Mouse (Mus musculus) lung, postnatal 0 days (tissue): ENCODE measurements around the gene Slc2a3. TPM values are rescaled to one million over a fixed set of nuclear protein-coding genes. Genes with fewer than 3 reads are reported as not detected.
"Not testable (repeated sequence)": the region's sequence is repeated elsewhere in the genome, so short reads cannot be mapped to it uniquely, and the experiment has no call there.

Experiments used
- ATAC-seq: fragments of 200-750 bp; cut with Nextera tagmentation; 2 replicates; pipeline ENCODE4 v1.8.0; 2017; ENCODE audit warnings: moderate library complexity
- DNase-seq: peaks from one replicate; pipeline ENCODE4 v3.0.0-alpha.2; 2016; ENCODE audit warnings: low spot score
- H3K27ac ChIP-seq: fragments of 300-500 bp; sonication (generic); 2 replicates; pipeline ENCODE4 v1.5.1; 2014; ENCODE audit warnings: antibody characterized with exemption, mild to moderate bottlenecking, low read length, mixed read lengths
- H3K27me3 ChIP-seq: fragments of 300-500 bp; sonication (generic); replicated peaks from 2 replicates; pipeline ENCODE4 v1.6.1; 2014; ENCODE audit warnings: low read length, mixed read lengths; ENCODE audit not compliant: insufficient read depth
- H3K36me3 ChIP-seq: fragments of 300-500 bp; sonication (generic); 2 replicates; pipeline ENCODE4 v1.6.1; 2014; ENCODE audit warnings: low read length, mixed read lengths; ENCODE audit not compliant: insufficient read depth
- H3K4me1 ChIP-seq: fragments of 300-500 bp; sonication (generic); 2 replicates; pipeline ENCODE4 v1.6.1; 2014; ENCODE audit warnings: antibody characterized with exemption, low read depth, low read length, mixed read lengths; ENCODE audit not compliant: insufficient read depth
- H3K4me2 ChIP-seq: fragments of 300-500 bp; sonication (generic); replicated peaks from 2 replicates; pipeline ENCODE4 v1.6.1; 2014; ENCODE audit warnings: low read depth, mild to moderate bottlenecking, low read length, moderate library complexity, mixed read lengths
- H3K4me3 ChIP-seq: fragments of 300-500 bp; sonication (generic); 2 replicates; pipeline ENCODE4 v1.5.1; 2014; ENCODE audit warnings: low read depth, low read length
- H3K9ac ChIP-seq: fragments of 300-500 bp; sonication (generic); replicated peaks from 2 replicates; pipeline ENCODE4 v1.6.1; 2014; ENCODE audit warnings: low read depth, mild to moderate bottlenecking
- H3K9me3 ChIP-seq: fragments of 300-500 bp; sonication (generic); 2 replicates; pipeline ENCODE4 v1.6.1; 2016; ENCODE audit warnings: low read length, mixed read lengths
- CTCF ChIP-seq: IDR thresholded peaks from 2 replicates; pipeline ENCODE4 v1.5.1; 2016; ENCODE audit warnings: antibody characterized with exemption, mild to moderate bottlenecking
- EP300 ChIP-seq: IDR thresholded peaks from 2 replicates; pipeline ENCODE4 v1.6.1; 2016; ENCODE audit warnings: antibody characterized with exemption, mild to moderate bottlenecking, control low read depth
- WGBS: fragments of 180-500 bp; shearing (Covaris S2); extraction: QIAGEN DNeasy Blood & Tissue Kit; methylation state at CpG from one replicate; pipeline ENCODE4 v1.1.7; 2014; 5-methylcytosine and 5-hydroxymethylcytosine counted together
- polyA plus RNA-seq: library from polyadenylated mRNA; unstranded; fragments of >200 nt; fragmentation: Nextera tagmentation; extraction: Ambion mirVana; gene quantifications from 2 replicates; pipeline ENCODE4 v1.2.1, GENCODE M21; 2015

Slc2a3 gene
- polyA plus RNA-seq, 1 experiment from 2014 or later, result 3.8 TPM

- WGBS, result 68% methylated on average over 5 of the region's 5 CpGs
- Histone ChIP-seq H3K9ac (no peak overlapping the region), H3K4me2 (peak overlapping the region; percentile 43; the same call in 1 of the 2 replicates), H3K4me1 (no peaks in the 10 kb centered on the region), H3K9me3 (no peaks in the 10 kb centered on the region), H3K27me3 (no peaks in the 10 kb centered on the region), H3K4me3 (no peak overlapping the region), H3K36me3 (no peaks in the 10 kb centered on the region), H3K27ac (peak overlapping the region; percentile 74)
- TF ChIP-seq CTCF, result no peak
- TF ChIP-seq EP300, result no peak
- ATAC-seq, result no peak
- DNase-seq, result no peak
Measured at GRCm38 (mm10) chr6:122701816-122702215, 99.6 kb downstream of the Slc2a3 start.

- 80% methylated on average over 2 of the region's 2 CpGs for WGBS
- not testable (repeated sequence) for H3K4me3 ChIP-seq, DNase-seq, H3K27ac ChIP-seq, H3K9ac ChIP-seq, H3K36me3 ChIP-seq, H3K9me3 ChIP-seq, ATAC-seq, H3K4me2 ChIP-seq, H3K27me3 ChIP-seq, H3K4me1 ChIP-seq
- TF ChIP-seq CTCF, result peak; percentile 21; the same call in 1 of the 2 replicates
Measured at GRCm38 (mm10) chr6:122699628-122700027, 101.8 kb downstream of the Slc2a3 start.

- Histone ChIP-seq H3K4me1 (no peaks in the 10 kb centered on the region), H3K27ac (no peak overlapping the region), H3K4me3 (no peak overlapping the region), H3K27me3 (no peaks in the 10 kb centered on the region), H3K4me2 (no peak overlapping the region), H3K36me3 (no peaks in the 10 kb centered on the region), H3K9ac (no peak overlapping the region), H3K9me3 (no peaks in the 10 kb centered on the region)
- 68% methylated on average over 3 of the region's 3 CpGs for WGBS
- ATAC-seq, result no peak
- TF ChIP-seq EP300, result no peak
- no peak for TF ChIP-seq CTCF
- no peak for DNase-seq
Measured at GRCm38 (mm10) chr6:122695398-122695797, 106.0 kb downstream of the Slc2a3 start.

GRCm38 (mm10) chr6:122690082-122690481 is 111.4 kb downstream of the Slc2a3 start:
- ATAC-seq (no peak), DNase-seq (no peak)
- TF ChIP-seq EP300 (no peak), CTCF (no peak)
- WGBS, result 82% methylated on average over 5 of the region's 5 CpGs
- Histone ChIP-seq H3K4me1 (no peaks in the 10 kb centered on the region), H3K9ac (no peak overlapping the region), H3K4me2 (no peak overlapping the region), H3K27ac (no peak overlapping the region), H3K9me3 (no peaks in the 10 kb centered on the region), H3K4me3 (no peak overlapping the region), H3K36me3 (no peaks in the 10 kb centered on the region), H3K27me3 (no peaks in the 10 kb centered on the region)

DNA sequence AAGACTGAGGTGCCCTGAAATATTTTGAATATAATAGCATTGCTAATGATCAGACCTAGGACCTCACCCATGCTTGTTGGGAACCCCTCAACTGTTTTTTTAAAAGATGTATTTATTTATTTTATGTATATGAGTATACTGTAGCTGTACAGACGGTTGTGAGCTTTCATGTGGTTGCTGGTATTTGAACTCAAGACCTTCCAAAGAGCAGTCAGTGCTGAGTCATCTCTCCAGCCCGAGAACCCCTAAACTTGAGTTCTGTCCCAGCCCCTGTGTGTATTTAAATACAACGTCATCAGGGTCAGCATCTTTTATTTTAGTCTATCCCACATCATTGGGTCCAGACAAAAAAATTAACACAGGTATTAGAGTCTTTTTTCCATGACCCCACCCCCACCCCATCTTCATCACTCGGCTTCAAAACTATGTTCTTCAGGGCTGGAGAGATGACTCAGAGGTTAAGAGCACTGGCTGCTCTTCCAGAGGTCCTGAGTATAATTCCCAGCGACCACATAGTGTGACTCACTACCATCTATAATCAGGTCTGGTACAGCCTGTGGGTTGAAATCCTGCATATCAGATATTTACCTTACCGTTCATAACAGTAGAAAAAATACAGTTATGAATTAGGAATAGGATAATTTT is 111.9 kb downstream of the Slc2a3 start:
- H3K4me1 ChIP-seq, result no peaks in the 10 kb centered on the region
- DNase-seq, result no peak
- WGBS, result 70% methylated on average over 6 of the region's 6 CpGs
- ATAC-seq, result no peak
- no peaks in the 10 kb centered on the region for H3K27me3 ChIP-seq
- no peak overlapping the region for H3K27ac ChIP-seq
- no peak overlapping the region for H3K4me3 ChIP-seq
- H3K9ac ChIP-seq, result no peak overlapping the region
- no peaks in the 10 kb centered on the region for H3K9me3 ChIP-seq
- no peak for TF ChIP-seq CTCF
- no peak for TF ChIP-seq EP300
- H3K36me3 ChIP-seq, result no peaks in the 10 kb centered on the region
- H3K4me2 ChIP-seq, result no peak overlapping the region

DNA sequence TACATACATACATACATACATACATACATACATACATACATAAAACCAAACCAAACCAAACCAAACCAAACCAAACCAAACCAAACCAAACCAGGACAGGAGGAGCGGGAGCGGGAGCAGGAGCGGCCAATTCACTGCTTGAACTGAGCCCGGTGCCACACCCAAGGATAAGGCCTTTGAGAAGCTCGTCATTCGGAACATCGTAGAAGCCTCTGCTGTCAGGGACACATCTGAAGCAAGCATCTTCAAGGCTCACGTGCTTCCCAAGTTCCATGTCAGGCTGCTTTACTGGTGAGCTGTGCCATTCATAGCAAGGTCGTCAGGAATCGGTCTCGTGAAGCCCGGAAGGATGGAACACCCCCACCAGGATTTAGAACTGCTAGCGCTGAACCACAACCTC is 114.7 kb downstream of the Slc2a3 start:
- no peak overlapping the region for H3K27ac ChIP-seq
- H3K4me2 ChIP-seq, result no peak overlapping the region
- H3K4me3 ChIP-seq, result no peak overlapping the region

More for the DNA sequence above, 114.7 kb downstream of the Slc2a3 start:
- H3K27me3 ChIP-seq, result no peaks in the 10 kb centered on the region
- no peaks in the 10 kb centered on the region for H3K4me1 ChIP-seq
- TF ChIP-seq EP300 (no peak), CTCF (no peak)
- no peak overlapping the region for H3K9ac ChIP-seq
- DNase-seq (no peak), ATAC-seq (no peak)
- no peaks in the 10 kb centered on the region for H3K36me3 ChIP-seq
- H3K9me3 ChIP-seq, result no peaks in the 10 kb centered on the region
- WGBS, result 88% methylated on average over 13 of the region's 13 CpGs
